Mouse (Mus musculus) lung, postnatal 25 days (tissue): ENCODE measurements at regions not wholly inside any gene's neighbourhood (a gene's known extent, or its start where the extent isn't known, plus 50 kb on each side); places are given as distances from the start of the nearest gene placed in this dataset.
"Not testable (repeated sequence)": the region's sequence is repeated elsewhere in the genome, so short reads cannot be mapped to it uniquely, and the experiment has no call there.

Experiments used
- DNase-seq: peaks from one replicate; pipeline ENCODE4 v3.0.0; 2022; ENCODE audit warnings: low spot score

GRCm38 (mm10) chr4:10315144-10315543 is 559.2 kb upstream of the 2610301B20Rik start:
- no peak for DNase-seq

GRCm38 (mm10) chr4:10315875-10316274 is 558.4 kb upstream of the 2610301B20Rik start:
- no peak for DNase-seq

DNA sequence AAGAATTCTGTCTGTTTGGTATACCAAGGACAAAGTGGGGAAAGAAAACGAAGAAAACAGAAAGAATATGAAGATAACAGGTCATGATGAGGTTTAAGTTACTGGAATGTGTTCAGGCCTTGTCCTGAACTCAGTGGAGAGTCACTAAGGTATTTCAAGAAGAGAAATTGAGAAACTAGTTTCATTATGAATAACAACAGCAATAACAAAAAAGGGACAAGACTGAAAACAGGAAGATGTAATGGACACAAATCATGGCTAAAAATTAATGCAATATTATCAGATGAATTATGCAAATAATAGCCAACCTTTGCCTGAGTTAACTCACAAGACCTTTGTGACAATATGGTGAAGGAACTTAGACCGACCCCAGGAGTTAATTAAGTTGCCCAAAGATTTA is 530.2 kb upstream of the 2610301B20Rik start:
- no peak for DNase-seq

- DNase-seq = no peak
These were observed 522.2 kb upstream of the 2610301B20Rik start for GRCm38 (mm10) chr4:10351876-10352627.

DNA sequence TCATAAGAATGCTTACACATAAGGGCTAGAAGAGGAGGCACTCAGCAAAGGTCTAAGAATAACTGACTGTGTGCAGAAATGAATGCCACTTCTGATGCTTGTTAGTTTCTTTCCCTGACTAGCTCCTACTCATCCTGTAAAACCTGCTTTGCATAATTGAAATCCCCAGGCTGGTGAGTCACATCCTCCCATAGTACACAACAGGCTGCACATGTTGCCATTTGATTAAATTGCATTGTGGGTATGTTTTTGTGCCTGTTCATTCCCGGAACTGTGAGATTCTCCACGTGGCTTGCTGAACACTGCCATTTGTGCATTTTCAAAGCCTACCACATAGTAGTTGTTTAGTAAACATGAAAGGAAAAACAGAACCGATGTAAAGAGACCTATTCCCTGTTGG is 516.7 kb upstream of the 2610301B20Rik start:
- no peak for DNase-seq

DNA sequence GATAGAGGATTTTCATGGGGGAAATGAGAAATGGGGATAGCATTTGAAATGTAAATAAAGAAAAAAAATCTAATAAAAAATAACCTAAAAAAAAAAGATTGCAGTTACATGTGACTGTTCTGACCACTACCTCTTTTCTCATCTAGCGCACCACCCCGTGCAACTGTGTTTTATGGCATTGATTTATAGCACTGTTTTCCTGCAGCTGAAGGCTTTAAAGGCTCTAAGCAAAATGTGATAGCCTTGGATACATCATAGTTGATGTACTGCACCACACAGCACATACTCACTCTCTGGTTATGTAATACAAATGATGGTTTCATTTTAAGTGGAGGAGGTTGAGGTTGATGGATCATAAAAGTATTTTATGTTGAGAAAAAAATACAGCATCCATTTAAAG is 484.5 kb upstream of the 2610301B20Rik start:
- no peak for DNase-seq

DNA sequence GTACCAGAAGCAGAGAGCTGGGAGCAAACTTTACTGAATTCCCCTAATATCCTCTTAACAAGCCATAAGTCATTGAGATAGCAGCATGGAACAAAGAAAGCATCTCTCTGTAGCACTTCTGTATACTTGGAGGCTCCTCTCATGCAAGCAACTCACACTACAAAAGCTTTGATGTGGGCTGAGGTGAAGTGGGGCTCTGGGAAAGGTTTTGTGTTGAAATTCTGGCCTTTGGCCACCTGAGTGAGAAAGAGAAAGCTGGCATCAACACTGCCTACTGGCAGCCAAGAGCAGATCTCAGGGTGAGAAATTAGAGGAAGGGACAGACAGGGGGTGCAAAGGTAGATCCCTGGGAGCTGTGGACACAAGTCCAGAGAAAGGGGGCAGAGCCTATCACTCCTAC is 477.0 kb upstream of the 2610301B20Rik start:
- peak; percentile 58 for DNase-seq

- peak; percentile 58 for DNase-seq
These were observed 476.2 kb upstream of the 2610301B20Rik start for GRCm38 (mm10) chr4:10398075-10398474.

- no peak for DNase-seq
These were observed 474.6 kb upstream of the 2610301B20Rik start for GRCm38 (mm10) chr4:10399649-10400048.

GRCm38 (mm10) chr4:10402928-10403327 is 471.4 kb upstream of the 2610301B20Rik start:
- DNase-seq = no peak

GRCm38 (mm10) chr4:10404438-10404837 is 469.9 kb upstream of the 2610301B20Rik start:
- DNase-seq = no peak

- DNase-seq = no peak
These were observed 469.2 kb upstream of the 2610301B20Rik start for GRCm38 (mm10) chr4:10405102-10405501.

- no peak for DNase-seq
These were observed 460.0 kb upstream of the 2610301B20Rik start for GRCm38 (mm10) chr4:10414274-10414673.

DNA sequence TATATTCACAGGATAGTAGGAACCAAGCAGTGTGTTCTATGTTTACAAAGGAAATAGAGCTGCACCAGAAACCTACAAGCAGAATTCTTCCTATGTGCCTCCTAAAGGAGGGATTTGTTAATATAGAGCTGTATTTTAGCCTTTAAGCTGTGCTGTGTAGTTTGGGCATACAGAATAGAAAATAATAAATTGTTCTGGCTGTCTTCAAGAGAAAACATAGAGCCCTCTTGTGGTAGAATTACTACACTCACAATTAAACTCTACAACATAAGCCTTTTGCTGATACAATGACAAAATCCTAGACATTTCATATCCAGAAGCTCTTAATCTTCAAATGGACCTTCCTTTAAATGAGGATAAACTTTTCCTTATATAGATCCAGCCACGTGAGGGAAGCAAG is 452.9 kb upstream of the 2610301B20Rik start:
- DNase-seq = no peak

GRCm38 (mm10) chr4:10434438-10434837 is 439.9 kb upstream of the 2610301B20Rik start:
- DNase-seq = no peak

DNA sequence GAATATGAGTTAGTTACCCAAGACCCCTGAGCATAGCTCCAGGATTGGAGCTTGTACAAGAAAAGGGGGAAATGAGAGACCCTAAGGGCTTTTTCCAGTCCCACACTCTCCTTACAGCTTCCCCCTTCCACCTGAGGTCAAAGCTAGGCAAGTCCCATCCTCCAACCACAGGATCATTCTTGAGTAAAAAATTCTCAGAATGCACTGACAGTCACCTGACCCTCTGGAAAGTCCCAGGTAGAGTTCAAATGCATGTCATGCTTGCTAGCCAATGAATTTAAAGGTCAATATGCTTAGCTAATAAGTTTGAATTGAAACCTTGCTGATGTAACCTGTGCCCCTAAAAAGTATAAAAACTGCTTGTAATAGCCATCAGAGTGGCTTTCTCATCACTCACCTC is 434.4 kb upstream of the 2610301B20Rik start:
- not testable (repeated sequence) for DNase-seq

GRCm38 (mm10) chr4:10459603-10460002 is 414.7 kb upstream of the 2610301B20Rik start:
- DNase-seq = no peak

- no peak for DNase-seq
These were observed 393.4 kb upstream of the 2610301B20Rik start for GRCm38 (mm10) chr4:10480936-10481335.

DNA sequence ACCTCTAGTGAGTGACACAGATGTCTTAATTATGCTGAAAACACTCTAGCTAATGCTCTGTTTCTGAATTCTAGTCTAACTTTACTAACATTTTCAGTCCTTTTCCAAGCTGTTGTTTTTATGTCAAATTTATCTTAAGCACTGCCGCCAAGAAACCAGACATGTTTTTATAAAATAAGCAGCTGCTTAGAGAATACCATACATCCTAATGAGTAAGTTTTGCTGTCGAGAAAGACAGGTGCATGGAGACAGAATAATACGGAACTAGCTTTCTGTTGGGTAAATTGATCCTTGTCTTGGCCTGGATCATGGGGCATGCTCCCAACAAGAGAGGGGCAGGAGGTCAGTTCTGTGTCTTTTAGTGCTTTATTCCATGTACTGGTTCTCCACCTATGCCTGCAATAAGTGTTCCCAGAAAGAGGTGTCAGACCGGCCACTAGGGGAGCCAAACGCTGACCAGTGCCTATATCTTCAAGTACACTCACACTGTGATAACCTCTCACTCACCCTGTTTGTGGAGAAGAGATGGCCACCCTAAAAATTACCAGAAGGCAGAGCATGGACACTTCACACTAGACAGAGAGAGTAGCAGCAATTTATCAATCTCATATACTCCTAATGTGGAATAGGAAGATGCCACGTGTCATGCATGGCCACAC is 366.0 kb upstream of the 2610301B20Rik start:
- DNase-seq = no peak

- no peak for DNase-seq
These were observed 364.3 kb upstream of the 2610301B20Rik start for GRCm38 (mm10) chr4:10510013-10510412.

DNA sequence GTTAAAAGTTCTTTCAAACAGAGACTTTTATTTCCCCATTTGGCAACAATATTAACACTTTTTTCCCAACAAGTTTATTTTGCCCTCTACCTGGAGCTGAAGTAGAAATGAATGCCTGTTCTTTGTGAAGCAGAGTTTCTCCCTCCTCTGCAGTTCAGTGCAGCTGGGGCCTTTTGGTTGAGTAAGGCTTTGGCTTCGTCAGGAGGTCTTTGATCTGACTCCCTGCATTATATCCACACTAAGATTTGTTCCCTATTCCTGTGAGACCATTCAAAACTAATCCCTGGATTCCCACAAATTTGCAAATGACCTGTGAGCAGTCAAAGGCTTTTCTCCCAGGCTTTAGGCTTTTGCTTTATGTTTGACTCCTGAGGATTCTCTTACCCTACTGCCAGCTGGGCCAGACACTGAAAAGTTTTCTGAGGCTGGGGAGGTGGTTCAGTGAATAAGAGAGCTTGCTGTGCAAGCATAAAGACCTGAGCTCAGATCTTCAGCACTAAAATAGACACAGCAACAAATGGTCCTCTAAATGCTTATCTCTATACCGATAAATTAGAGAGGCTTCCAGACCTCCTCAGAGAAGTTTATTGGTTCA is 323.5 kb upstream of the 2610301B20Rik start:
- no peak for DNase-seq

DNA sequence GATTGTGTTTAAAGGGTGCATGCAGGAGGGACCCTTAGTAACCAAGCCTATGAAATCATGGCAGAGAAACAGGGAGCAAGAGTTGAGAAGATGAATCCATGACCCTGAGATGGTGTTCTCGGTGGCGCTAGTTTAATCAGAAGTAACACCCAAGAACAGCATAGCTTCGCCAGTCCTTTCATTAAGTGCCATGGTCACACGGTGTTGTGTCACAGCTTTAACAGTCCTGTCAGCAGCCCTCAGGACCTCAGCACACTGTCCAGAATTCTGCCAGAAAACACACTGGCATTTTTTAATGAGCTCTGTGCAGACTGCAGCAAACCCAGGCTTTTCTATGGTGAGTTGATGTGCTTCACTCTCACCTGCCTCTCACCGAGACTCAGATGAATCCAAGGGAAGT is 320.6 kb upstream of the 2610301B20Rik start:
- DNase-seq = no peak

GRCm38 (mm10) chr4:10560078-10560477 is 314.2 kb upstream of the 2610301B20Rik start:
- no peak for DNase-seq
